Mouse (Mus musculus) cerebellum, adult 2 months (tissue): Measurements from ENCODE around the gene Zdhhc24. TPM values are rescaled to one million over a fixed set of nuclear protein-coding genes. Genes with fewer than 3 reads are reported as not detected.

Experiments used
- DNase-seq, 2 experiments: peaks; one replicate each; pipeline ENCODE4 v3.0.0; 2021
- H3K27ac ChIP-seq: fragments of 200-500 bp; 2 replicates; pipeline ENCODE4 v1.5.1; 2012; ENCODE audit warnings: low read length, control low read depth, inconsistent platforms; ENCODE audit not compliant: insufficient read depth
- H3K27me3 ChIP-seq: fragments of 200-500 bp; 2 replicates; pipeline ENCODE4 v1.6.1; 2012; ENCODE audit warnings: inconsistent platforms, mild to moderate bottlenecking, low read length, moderate library complexity; ENCODE audit not compliant: control insufficient read depth, insufficient read depth
- H3K4me1 ChIP-seq: fragments of 200-500 bp; 2 replicates; pipeline ENCODE4 v1.6.1; 2011; ENCODE audit warnings: low read length; ENCODE audit not compliant: control insufficient read depth, insufficient read depth
- H3K4me3 ChIP-seq: fragments of 200-500 bp; replicated peaks from 2 replicates; pipeline ENCODE3; 2011; ENCODE audit warnings: mild to moderate bottlenecking, low read depth, low read length, control low read depth; ENCODE audit not compliant: insufficient read depth
- CTCF ChIP-seq: fragments of 200-500 bp; IDR thresholded peaks from 2 replicates; pipeline ENCODE4 v1.5.1; 2011; ENCODE audit warnings: low read depth, mild to moderate bottlenecking, control low read depth, low read length, moderate library complexity, borderline replicate concordance; ENCODE audit not compliant: insufficient read depth
- POLR2A ChIP-seq: fragments of 200-500 bp; IDR thresholded peaks from 2 replicates; pipeline ENCODE4 v1.6.1; 2011; ENCODE audit warnings: low read length, control low read depth, borderline replicate concordance; ENCODE audit not compliant: insufficient read depth
- WGBS: fragments of 180-500 bp; shearing (Covaris S2); methylation state at CpG from one replicate; pipeline ENCODE4 v1.1.7; 2018; 5-methylcytosine and 5-hydroxymethylcytosine counted together
- polyA plus RNA-seq: library from polyadenylated mRNA; depleted of rRNA; stranded (reverse); fragments of >200 nt; gene quantifications from 2 replicates; pipeline ENCODE4 v1.2.3, GENCODE M21; 2012

Gene Zdhhc24
- polyA plus RNA-seq, 1 experiment, result 37.0 TPM

DNA sequence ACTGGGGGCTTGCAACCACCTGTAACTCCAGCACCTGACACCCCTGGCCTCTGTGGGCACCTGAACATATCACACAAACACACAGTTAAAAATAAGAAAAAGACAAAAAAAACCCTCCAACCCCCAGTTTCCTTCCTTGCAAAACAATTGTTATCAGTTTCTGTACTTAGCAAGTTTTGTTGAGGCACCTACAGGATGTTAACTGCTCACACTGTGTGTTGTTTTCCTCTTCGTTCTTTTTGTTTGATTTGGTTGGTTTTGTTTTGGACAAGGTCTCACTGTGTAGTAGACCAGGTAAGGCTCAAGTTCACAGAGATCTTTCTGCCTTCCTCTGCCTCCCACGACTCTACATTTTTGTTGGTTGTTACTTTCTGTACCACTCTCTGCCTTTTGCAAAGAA lies 35.9 kb upstream of the Zdhhc24 start:
- Histone ChIP-seq H3K27me3 (no peaks in the 10 kb centered on the region; the same call in 1 of the 2 replicates), H3K4me3 (no peak overlapping the region), H3K27ac (no peak overlapping the region), H3K4me1 (0 out of 2 replicates have a peak, but pooled peaks cover 3% of the 10 kb centered on the region)
- DNase-seq, result no peak
- 71% methylated on average over 2 of the region's 2 CpGs for whole genome bisulfite sequencing
- TF ChIP-seq CTCF, result no peak

DNA sequence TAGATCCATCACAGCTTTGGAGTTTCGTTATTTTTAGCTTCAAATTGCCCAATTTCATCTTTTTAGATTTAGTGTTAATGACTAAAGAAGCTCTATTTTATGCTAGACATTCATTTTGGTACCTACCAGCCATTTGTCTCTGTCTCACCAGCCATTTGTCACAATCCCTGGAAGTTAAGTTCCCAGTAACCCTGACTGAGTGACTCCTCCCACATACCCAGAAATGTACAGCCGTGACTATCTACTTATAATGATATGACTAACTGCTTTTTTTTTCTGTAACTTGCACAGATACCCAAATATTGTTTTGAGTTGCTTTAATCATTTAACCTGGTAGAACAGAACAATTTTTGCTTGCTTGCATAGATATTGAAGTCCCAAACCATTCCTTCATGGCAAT lies 32.6 kb upstream of the Zdhhc24 start:
- H3K4me1 ChIP-seq, result no peaks in the 10 kb centered on the region
- WGBS, result 71% methylated on average over 2 of the region's 2 CpGs
- no peak overlapping the region for H3K4me3 ChIP-seq
- H3K27me3 ChIP-seq, result no peaks in the 10 kb centered on the region; the same call in 1 of the 2 replicates
- TF ChIP-seq CTCF (no peak), POLR2A (no peak)
- H3K27ac ChIP-seq, result no peak overlapping the region
- no peak for DNase-seq

DNA sequence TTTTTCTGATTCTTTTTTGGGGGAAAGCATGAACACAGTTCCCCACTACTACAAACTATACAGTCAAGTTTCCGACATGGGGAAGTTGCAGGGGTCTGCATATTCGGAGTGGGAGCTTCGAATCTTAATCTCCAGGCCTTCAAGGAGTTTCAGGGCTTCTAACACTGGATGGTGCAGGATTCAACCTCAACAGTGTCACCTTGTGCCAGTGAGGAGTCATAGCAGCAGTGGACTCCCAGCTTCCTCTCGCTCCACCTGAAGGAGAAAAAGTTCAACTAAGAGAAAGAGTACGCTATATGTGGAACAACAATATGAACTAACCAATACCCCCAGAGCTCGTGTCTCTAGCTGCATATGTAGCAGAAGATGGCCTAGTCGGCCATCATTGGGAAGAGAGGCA lies 31.0 kb upstream of the Zdhhc24 start:
- no peak overlapping the region for H3K4me3 ChIP-seq
- DNase-seq, result peak; percentile 47 to 50
- H3K4me1 ChIP-seq, result no peaks in the 10 kb centered on the region
- H3K27ac ChIP-seq, result no peak overlapping the region
- no peaks in the 10 kb centered on the region; the same call in 1 of the 2 replicates for H3K27me3 ChIP-seq
- peak; percentile 77 for TF ChIP-seq CTCF
- no peak for TF ChIP-seq POLR2A
- WGBS, result 23% methylated on average over 7 of the region's 7 CpGs

DNA sequence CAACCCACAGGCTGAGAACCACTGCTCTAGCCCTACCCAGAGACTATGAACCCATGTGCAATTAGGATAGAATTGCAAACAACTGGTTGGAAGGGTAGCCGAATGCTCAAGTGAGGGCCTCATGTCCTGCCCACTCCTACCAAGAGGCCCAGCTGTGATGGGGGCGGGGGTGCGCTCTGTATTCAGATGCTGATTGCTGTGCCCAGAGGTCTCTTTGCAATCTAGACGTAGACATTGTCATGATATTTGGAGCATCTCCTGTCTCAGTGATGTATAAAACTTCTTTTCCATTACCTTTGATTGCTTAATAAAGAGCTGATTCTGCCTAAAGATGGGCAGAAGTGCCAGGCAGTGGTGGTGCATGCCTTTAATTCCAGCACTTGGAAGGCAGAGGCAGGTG lies 28.7 kb upstream of the Zdhhc24 start:
- Histone ChIP-seq H3K27ac (no peak overlapping the region), H3K4me1 (no peaks in the 10 kb centered on the region; the same call in 1 of the 2 replicates), H3K4me3 (no peak overlapping the region), H3K27me3 (no peaks in the 10 kb centered on the region; the same call in 1 of the 2 replicates)
- TF ChIP-seq POLR2A (no peak), CTCF (no peak)
- WGBS, result 67% methylated on average over 4 of the region's 4 CpGs
- no peak for DNase-seq

DNA sequence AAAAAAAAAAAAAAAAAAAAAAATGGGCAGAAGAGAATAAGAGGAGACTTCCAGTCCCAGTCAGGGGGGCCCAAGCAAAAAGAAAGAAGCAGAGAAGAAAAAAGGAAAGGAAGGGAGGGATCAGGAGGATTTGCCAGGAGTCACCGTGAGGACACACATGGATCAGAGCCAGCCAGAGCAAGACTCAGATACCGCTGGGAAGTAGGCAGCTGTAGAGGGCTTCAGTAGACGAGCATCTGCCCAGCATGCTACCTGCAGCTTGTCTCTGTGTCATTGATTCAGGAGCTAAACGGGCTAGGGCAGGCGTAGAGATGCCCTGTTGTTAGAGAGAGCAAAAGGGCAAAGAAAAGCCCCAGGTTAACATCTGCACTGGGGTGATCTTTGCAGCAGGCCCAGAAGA lies 28.2 kb upstream of the Zdhhc24 start:
- WGBS, result 33% methylated on average over 5 of the region's 5 CpGs
- DNase-seq, result no peak
- no peak overlapping the region for H3K27ac ChIP-seq
- no peak for TF ChIP-seq CTCF
- no peak for TF ChIP-seq POLR2A
- no peaks in the 10 kb centered on the region; the same call in 1 of the 2 replicates for H3K4me1 ChIP-seq
- H3K4me3 ChIP-seq, result no peak overlapping the region
- no peaks in the 10 kb centered on the region; the same call in 1 of the 2 replicates for H3K27me3 ChIP-seq

DNA sequence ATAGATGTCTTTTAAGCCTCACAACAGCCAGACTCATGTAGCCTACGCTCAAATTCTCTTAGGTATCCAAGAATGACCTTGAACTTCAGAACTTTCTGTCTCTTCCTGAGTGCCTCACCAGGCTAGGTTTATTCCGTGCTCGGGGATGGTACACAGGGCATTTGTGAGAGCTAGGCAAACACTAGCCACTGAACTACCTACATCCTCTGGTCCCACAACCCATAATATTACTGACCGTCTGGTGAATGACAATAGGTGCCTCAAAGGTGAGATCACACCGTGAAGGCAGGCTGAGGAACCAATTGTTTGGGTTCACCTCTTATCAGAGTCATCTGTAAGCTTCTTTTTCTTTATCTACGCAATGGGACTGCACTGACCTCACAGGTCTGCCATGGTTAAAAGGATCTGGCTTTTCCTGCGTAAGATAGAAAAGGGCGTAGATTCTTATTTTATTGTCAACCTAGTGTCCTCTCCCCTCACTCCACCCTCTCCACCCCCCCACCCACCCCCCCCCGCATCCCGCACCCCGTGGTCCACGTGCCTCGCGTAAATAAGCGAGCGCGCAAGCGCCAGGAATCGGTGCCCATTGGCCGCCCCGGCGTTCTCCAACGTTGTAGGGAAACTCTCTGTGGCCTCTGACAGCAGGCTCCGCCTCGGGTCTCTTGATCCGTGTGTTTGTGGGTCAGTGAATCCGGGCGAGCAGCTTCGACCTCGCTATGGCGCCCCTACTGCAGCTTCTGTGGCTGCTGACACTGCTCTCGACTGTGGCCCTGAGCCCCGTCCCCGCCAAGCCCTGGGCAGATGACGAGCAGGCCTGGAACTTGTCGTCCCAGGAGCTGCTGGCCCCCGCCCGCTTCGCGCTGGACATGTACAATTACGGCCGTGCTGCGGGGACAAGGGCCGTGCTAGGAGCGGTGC lies 23.7 kb upstream of the Zdhhc24 start, which contains the start of gene Ctsf:
Gene Ctsf (plus strand): TSS at position 579 of the 918 bp plus-strand sequence.
- H3K27me3 ChIP-seq, result no peaks in the 10 kb centered on the region
- TF ChIP-seq CTCF, result no peak
- TF ChIP-seq POLR2A, result peak; percentile 71

DNA sequence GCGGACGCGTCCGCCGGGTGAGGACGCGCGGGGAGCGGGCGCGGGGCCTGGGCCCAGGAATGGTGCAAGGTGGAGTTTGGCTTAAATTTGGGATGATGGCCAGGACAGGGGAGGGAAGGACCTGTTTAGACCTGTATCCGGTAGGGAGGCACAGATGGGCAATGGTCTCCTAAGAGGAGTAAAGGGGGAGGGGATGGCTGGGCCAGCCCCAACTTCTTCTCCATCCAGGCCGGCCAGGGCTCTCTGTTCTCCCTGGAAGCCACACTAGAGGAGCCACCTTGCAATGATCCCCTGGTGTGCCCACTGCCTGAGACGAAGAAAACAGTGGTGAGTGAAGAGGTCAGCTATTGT lies 23.0 kb upstream of the Zdhhc24 start:
- DNase-seq, result no peak
- H3K27ac ChIP-seq, result peak overlapping the region; percentile 67
- H3K4me1 ChIP-seq, result peaks cover 4% of the 10 kb centered on the region
- H3K4me3 ChIP-seq, result peak overlapping the region; percentile 71
- 1% methylated on average over 14 of the region's 14 CpGs for WGBS
- no peaks in the 10 kb centered on the region for H3K27me3 ChIP-seq
- TF ChIP-seq CTCF, result no peak
- no peak for TF ChIP-seq POLR2A

More for the DNA sequence above, 23.7 kb upstream of the Zdhhc24 start, which contains the start of gene Ctsf:
- peak within 1 kb of the TSS; percentile 67 for H3K27ac ChIP-seq
- peak within 1 kb of the TSS; percentile 71 for H3K4me3 ChIP-seq
- peaks cover 4% of the 10 kb centered on the region for H3K4me1 ChIP-seq
- peak; percentile 95 to 96 for DNase-seq
- WGBS, result 3% methylated on average over 45 of the region's 45 CpGs

DNA sequence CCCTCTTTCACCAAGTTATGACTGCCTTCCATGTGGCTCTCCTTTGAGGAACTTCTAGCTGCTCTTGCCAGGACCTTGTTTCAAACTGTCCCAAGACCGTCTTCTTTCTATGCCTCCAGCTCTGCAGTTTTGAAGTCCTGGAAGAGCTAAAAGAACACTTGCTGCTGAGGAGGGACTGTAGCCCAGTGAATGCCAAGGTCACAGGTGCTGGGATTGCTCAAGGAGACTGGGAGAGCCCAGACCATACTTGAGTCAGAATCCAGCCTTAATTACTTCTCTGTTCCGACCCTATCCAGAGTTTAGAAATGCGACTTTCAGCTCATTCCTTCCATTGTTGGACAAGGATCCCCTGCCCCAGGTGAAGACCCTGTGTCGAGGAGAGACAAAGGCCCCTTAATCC lies 22.5 kb upstream of the Zdhhc24 start:
- no peaks in the 10 kb centered on the region for H3K27me3 ChIP-seq
- H3K27ac ChIP-seq, result peak overlapping the region; percentile 67; the same call in 1 of the 2 replicates
- TF ChIP-seq CTCF, result no peak
- TF ChIP-seq POLR2A, result no peak
- DNase-seq, result no peak
- WGBS, result 72% methylated on average over 4 of the region's 4 CpGs
- peaks cover 4% of the 10 kb centered on the region for H3K4me1 ChIP-seq
- peak overlapping the region; percentile 71 for H3K4me3 ChIP-seq
